Mouse (Mus musculus) lung, adult 10 weeks (tissue): ENCODE results near the gene Jund. TPM values are rescaled to one million over a fixed set of nuclear protein-coding genes. Genes with fewer than 3 reads are reported as not detected.

Experiments
- polyA plus RNA-seq: library from polyadenylated mRNA; stranded (reverse); fragments of 350-450 nt; fragmentation: Illumina TruSeq; extraction: RNeasy Lipid Tissue Mini Kit (QIAGEN cat#74804); gene quantifications from one replicate; pipeline ENCODE4 v1.2.3, GENCODE M21; 2014; ENCODE audit warnings: low read depth, low replicate concordance; ENCODE audit not compliant: insufficient read depth

The Jund gene
- polyA plus RNA-seq: 145 TPM

GRCm38 (mm10) chr8:70698310-70699109 lies at the start of gene Jund:
TSS of gene Jund (plus strand) at chr8:70698949.

DNA sequence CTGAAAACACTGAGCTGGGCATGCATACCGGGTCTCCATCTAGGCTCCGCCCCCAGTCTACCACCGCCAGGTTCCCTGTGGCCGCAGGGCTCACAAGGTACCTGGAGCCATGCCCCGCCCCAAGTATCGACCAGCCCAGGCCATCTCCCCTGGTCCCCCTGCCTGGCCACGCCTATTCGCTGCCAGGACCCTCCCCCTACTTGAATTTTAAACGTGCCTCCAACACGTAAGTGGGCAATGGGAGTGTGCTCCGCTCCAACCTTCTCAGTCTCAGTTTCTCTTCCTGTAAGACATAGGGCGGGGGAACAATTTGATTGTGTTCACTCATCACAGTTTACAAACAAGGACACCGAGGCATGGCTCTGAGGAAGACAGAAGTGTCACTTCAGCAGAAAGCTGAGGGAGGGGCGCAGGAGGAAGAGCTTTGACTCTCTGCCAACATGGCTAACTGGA lies 38.5 kb upstream of the Jund start, which contains the start of gene Pgpep1:
Gene Pgpep1, minus strand, starts transcription at position 116 of the 453 bp plus-strand sequence.

GRCm38 (mm10) chr8:70673079-70673856 lies 25.5 kb upstream of the Jund start, which contains the start of gene Lsm4:
TSS of gene Lsm4 (plus strand) at chr8:70673248.

DNA sequence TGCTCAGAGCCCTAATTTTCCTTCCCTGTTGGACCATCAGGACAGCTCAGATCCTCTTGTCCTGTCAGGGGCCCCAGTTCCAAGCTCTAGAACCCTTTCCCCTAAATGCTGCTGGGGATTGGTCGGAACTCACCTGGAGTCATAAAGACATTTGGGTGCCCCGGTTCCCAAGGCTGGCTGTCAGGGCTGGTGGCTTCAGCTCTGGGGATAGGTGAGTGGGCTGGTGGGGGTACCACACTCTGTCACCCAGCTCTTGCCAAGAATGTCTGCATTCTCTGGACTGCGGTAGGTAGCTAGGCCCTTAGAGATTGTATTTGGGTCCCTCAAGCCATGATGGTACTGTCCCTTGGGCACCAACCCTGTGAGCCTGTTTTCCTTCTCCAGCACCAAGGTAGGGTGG lies 4.5 kb downstream of the Jund start, which contains the start of gene Iqcn:
Gene Iqcn, plus strand, starts transcription at position 171 of the 400 bp plus-strand sequence.

DNA sequence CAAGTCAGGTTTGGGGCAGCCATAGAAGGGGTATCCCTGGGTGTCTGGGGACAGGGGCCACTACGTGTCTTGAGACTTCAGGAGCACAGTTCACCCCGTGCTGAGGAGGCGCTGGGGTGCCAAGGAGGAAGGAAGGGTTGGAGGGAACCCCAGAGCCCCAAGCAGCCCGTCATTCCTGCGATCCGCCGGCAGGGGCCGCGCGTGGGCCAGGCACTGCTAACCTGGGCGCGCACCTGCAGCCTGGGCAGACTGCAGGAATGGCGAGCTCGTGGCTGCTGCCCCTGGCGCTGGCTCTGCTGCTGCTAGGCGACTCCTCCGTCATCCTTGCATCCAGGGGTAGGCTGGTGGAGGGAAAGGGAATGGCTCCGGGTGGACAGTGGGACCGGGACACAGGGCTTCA lies 19.5 kb downstream of the Jund start, which contains the start of gene Gm3336:
Gene Gm3336, plus strand, starts transcription at position 247 of the 400 bp plus-strand sequence.

GRCm38 (mm10) chr8:70723486-70724210 lies 24.9 kb downstream of the Jund start, which contains the start of gene Pde4c:
TSS of gene Pde4c (plus strand) at chr8:70723720.

Other genes with a start within 250 kb of the Jund start
- 10.1 TPM for gene Klhl26, start 222.0 kb upstream of the Jund start, polyA plus RNA-seq
- 7.8 TPM for gene Tmem59l, start 211.6 kb upstream of the Jund start, polyA plus RNA-seq
- gene Crlf1, start 205.8 kb upstream of the Jund start, polyA plus RNA-seq: 13.8 TPM
- 98.1 TPM for gene Rex1bd, start 192.2 kb upstream of the Jund start, polyA plus RNA-seq
- gene Uba52, start 188.1 kb upstream of the Jund start, polyA plus RNA-seq: 1,654 TPM
- gene Fkbp8, start 171.2 kb upstream of the Jund start, polyA plus RNA-seq: 190 TPM
- 48.0 TPM for gene Kxd1, start 171.0 kb upstream of the Jund start, polyA plus RNA-seq
- 9.7 TPM for gene Ell, start 159.5 kb upstream of the Jund start, polyA plus RNA-seq
- gene Isyna1, start 104.6 kb upstream of the Jund start, polyA plus RNA-seq: 26.4 TPM
- 54.0 TPM for gene Ssbp4, start 90.1 kb upstream of the Jund start, polyA plus RNA-seq
- gene Lrrc25, start 82.8 kb upstream of the Jund start, polyA plus RNA-seq: 6.2 TPM
- 1.6 TPM for gene Gdf15, start 66.5 kb upstream of the Jund start, polyA plus RNA-seq
- gene Pgpep1, start 38.6 kb upstream of the Jund start, polyA plus RNA-seq: 17.7 TPM
- gene Lsm4, start 25.7 kb upstream of the Jund start, polyA plus RNA-seq: 81.6 TPM
- gene Iqcn, start 4.5 kb downstream of the Jund start, polyA plus RNA-seq: not detected
- 0.66 TPM for gene Gm3336, start 19.6 kb downstream of the Jund start, polyA plus RNA-seq
- 1.1 TPM for gene Pde4c, start 24.8 kb downstream of the Jund start, polyA plus RNA-seq
- 18.7 TPM for gene Rab3a, start 55.7 kb downstream of the Jund start, polyA plus RNA-seq
- gene Mpv17l2, start 62.0 kb downstream of the Jund start, polyA plus RNA-seq: 36.9 TPM
- gene Pik3r2, start 77.8 kb downstream of the Jund start, polyA plus RNA-seq: 14.8 TPM
- gene Mast3, start 106.1 kb downstream of the Jund start, polyA plus RNA-seq: 9.9 TPM
- gene Il12rb1, start 109.5 kb downstream of the Jund start, polyA plus RNA-seq: 0.71 TPM
- 10.2 TPM for gene Arrdc2, start 140.8 kb downstream of the Jund start, polyA plus RNA-seq
- 1.1 TPM for gene Kcnn1, start 164.3 kb downstream of the Jund start, polyA plus RNA-seq
- gene Ccdc124, start 175.0 kb downstream of the Jund start, polyA plus RNA-seq: 49.2 TPM
- gene Slc5a5, start 193.8 kb downstream of the Jund start, polyA plus RNA-seq: 0.24 TPM
- 2,851 TPM for gene Rpl18a, start 198.5 kb downstream of the Jund start, polyA plus RNA-seq
- gene Map1s, start 207.0 kb downstream of the Jund start, polyA plus RNA-seq: 9.3 TPM